Mouse (Mus musculus): ENCODE data around the gene Klhdc3.

- TF ChIP-seq POLR2A (IDR thresholded peaks at IDR 0.05; ENCODE audit: borderline replicate concordance, extremely low read depth, insufficient read depth, insufficient read length, poor library complexity, severe bottlenecking): no peak
- no peak for TF ChIP-seq CTCF (IDR thresholded peaks at IDR 0.05; ENCODE audit: borderline replicate concordance, extremely low read depth, insufficient read depth, insufficient read length)
Observed at GRCm38 (mm10) chr17:46701489-46701888, 20.8 kb upstream of the Klhdc3 start.
